Mouse (Mus musculus): ENCODE data around the gene Mmp17. TPM values are rescaled to one million over a fixed set of nuclear protein-coding genes. Genes with fewer than 3 reads are reported as not detected.
"Not testable (repeated sequence)": the region's sequence is repeated elsewhere in the genome, so short reads cannot be mapped to it uniquely, and the experiment has no call there.

Gene Mmp17
- polyA plus RNA-seq, 1 experiment from 2014 or later: 1.5 TPM

DNA sequence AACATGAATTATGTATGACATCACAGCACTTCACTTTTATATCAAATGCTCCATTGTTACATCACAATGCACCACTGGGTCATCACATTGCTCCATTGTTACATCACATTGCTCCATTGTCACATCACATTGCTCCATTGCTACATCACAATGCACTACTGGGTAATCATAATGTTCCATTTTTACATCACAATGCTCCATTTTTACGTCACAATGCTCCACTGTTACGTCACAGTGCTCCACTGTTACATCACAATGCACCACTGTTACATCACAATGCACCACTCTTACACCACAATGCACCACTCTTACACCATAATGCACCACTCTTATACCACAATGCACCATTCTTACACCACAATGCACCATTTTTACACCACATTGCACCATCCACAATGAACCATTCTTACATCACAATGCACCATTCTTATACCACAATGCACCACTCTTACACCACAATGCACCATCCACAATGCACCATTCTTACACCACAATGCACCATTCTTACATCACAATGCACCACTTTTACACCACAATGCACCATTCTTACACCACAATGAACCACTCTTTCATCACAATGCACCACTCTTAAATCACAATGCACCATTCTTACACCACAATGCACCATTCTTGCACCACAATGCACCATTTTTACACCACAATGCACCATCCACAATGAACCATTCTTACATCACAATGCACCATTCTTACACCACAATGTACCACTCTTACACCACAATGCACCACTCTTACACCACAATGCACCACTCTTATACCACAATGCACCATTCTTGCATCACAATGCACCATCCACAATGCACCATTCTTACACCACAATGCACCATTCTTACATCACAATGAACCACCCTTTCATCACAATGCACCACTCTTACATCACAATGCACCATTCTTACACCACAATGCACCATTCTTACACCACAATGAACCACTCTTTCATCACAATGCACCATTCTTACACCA lies 48.6 kb downstream of the Mmp17 start:
- H3K27ac ChIP-seq (replicated peaks; ENCODE audit: low read depth, low read length); ATAC-seq (replicated peaks; ENCODE audit: insufficient number of reproducible peaks, low FRiP score, low TSS enrichment, low read depth); H3K9ac ChIP-seq (replicated peaks; ENCODE audit: low read length); H3K27me3 ChIP-seq (ENCODE audit: control insufficient read depth, insufficient read depth, low read length); DNase-seq (ENCODE audit: low spot score); H3K36me3 ChIP-seq (replicated peaks; ENCODE audit: control insufficient read depth, insufficient read depth, low read depth, low read length); H3K4me1 ChIP-seq (ENCODE audit: control insufficient read depth, insufficient read depth, low read length); H3K9me3 ChIP-seq (replicated peaks; ENCODE audit: control insufficient read depth, low read length); H3K4me2 ChIP-seq (ENCODE audit: low read depth, low read length); H3K4me3 ChIP-seq (ENCODE audit: low read depth, low read length): not testable (repeated sequence)
- 83% methylated on average over 2 of the region's 2 CpGs for WGBS

DNA sequence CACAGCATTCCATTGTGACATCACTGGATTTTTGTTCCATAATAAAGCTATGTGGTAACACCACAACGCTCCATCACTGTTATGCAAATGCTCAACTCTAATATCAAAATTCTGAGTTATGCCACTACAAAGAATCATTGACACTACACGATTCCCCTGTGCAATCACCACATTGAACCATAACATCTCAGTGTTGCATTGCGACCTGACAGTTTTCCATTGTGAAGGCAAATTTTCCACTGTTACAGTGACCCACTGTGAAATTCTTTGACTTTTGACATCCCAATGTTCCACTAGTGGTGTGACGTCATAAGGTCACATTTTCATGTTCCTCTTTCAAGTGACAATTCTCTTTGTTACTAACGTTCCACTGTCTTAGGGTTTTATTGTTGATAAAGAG lies 66.9 kb downstream of the Mmp17 start:
- 93% methylated on average over 5 of the region's 5 CpGs for WGBS
- Histone ChIP-seq H3K9ac (replicated peaks; ENCODE audit: low read length) (no peak overlapping the region), H3K36me3 (replicated peaks; ENCODE audit: control insufficient read depth, insufficient read depth, low read depth, low read length) (no peaks in the 10 kb centered on the region), H3K27me3 (ENCODE audit: control insufficient read depth, insufficient read depth, low read length) (no peaks in the 10 kb centered on the region), H3K4me2 (ENCODE audit: low read depth, low read length) (no peak overlapping the region), H3K27ac (replicated peaks; ENCODE audit: low read depth, low read length) (no peak overlapping the region), H3K9me3 (replicated peaks; ENCODE audit: control insufficient read depth, low read length) (no peaks in the 10 kb centered on the region), H3K4me3 (ENCODE audit: low read depth, low read length) (no peak overlapping the region), H3K4me1 (ENCODE audit: control insufficient read depth, insufficient read depth, low read length) (no peaks in the 10 kb centered on the region)
- ATAC-seq (replicated peaks; ENCODE audit: insufficient number of reproducible peaks, low FRiP score, low TSS enrichment, low read depth): no peak
- DNase-seq (ENCODE audit: low spot score): no peak

DNA sequence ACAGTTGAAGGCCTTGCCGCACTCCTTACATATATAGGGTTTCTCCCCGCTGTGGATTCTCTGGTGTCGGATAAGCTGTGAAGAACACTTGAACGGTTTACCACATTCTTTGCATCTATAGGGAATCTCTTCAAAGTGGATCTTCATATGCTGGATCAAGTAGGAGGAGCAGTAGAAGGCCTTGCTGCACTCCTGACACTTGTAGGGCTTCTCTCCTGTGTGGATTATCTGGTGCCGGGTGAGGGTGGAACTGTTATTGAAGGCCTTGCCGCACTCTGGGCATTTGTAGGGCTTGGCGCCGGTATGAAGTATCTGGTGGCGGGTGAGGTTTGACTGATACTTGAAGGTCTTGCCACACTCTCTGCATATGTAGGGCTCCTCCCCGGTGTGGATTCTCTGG lies 73.0 kb downstream of the Mmp17 start:
- H3K4me2 ChIP-seq (ENCODE audit: low read depth, low read length): no peak overlapping the region
- 95% methylated on average over 10 of the region's 10 CpGs for WGBS
- no peak overlapping the region for H3K4me3 ChIP-seq (ENCODE audit: low read depth, low read length)
- no peaks in the 10 kb centered on the region for H3K4me1 ChIP-seq (ENCODE audit: control insufficient read depth, insufficient read depth, low read length)
- H3K36me3 ChIP-seq (replicated peaks; ENCODE audit: control insufficient read depth, insufficient read depth, low read depth, low read length): peaks cover 14% of the 10 kb centered on the region
- H3K27me3 ChIP-seq (ENCODE audit: control insufficient read depth, insufficient read depth, low read length): no peaks in the 10 kb centered on the region
- DNase-seq (ENCODE audit: low spot score) (no peak), ATAC-seq (replicated peaks; ENCODE audit: insufficient number of reproducible peaks, low FRiP score, low TSS enrichment, low read depth) (no peak)
- H3K9ac ChIP-seq (replicated peaks; ENCODE audit: low read length): no peak overlapping the region
- H3K9me3 ChIP-seq (replicated peaks; ENCODE audit: control insufficient read depth, low read length): no peaks in the 10 kb centered on the region
- H3K27ac ChIP-seq (replicated peaks; ENCODE audit: low read depth, low read length): no peak overlapping the region

DNA sequence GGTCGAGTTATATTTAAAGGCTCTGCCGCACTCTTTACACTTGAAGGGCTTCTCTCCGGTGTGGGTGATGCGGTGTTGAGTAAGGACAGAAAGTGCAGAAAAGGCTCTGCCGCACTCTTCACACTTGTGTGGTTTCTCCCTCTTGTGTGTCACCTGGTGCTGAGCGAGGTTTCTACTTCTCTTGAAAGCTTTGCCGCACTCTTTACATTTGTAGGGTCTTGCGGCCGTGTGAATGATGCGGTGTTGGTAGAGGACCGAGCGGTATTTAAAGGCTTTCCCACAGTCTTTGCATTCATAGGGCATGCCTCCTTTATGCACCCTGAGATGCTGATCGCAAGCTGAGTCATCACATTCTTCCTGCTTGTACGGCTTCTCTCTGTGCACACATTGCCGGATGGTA lies 74.0 kb downstream of the Mmp17 start:
- Histone ChIP-seq H3K4me3 (ENCODE audit: low read depth, low read length) (no peak overlapping the region), H3K9me3 (replicated peaks; ENCODE audit: control insufficient read depth, low read length) (no peaks in the 10 kb centered on the region), H3K9ac (replicated peaks; ENCODE audit: low read length) (no peak overlapping the region), H3K36me3 (replicated peaks; ENCODE audit: control insufficient read depth, insufficient read depth, low read depth, low read length) (peaks cover 14% of the 10 kb centered on the region), H3K27ac (replicated peaks; ENCODE audit: low read depth, low read length) (no peak overlapping the region), H3K27me3 (ENCODE audit: control insufficient read depth, insufficient read depth, low read length) (no peaks in the 10 kb centered on the region), H3K4me1 (ENCODE audit: control insufficient read depth, insufficient read depth, low read length) (no peaks in the 10 kb centered on the region), H3K4me2 (ENCODE audit: low read depth, low read length) (no peak overlapping the region)
- WGBS: 95% methylated on average over 15 of the region's 15 CpGs
- ATAC-seq (replicated peaks; ENCODE audit: insufficient number of reproducible peaks, low FRiP score, low TSS enrichment, low read depth) (no peak), DNase-seq (ENCODE audit: low spot score) (no peak)

Other genes starting within 250 kb of the Mmp17 start
- 47.7 and 48.1 TPM in 2 replicates for gene Sfswap, start 82.9 kb upstream of the Mmp17 start, polyA plus RNA-seq (2014; fragmentation: Nextera tagmentation; extraction: Ambion mirVana)
- 5.5 and 5.6 TPM in 2 replicates for gene Zfp11, start 85.9 kb downstream of the Mmp17 start, polyA plus RNA-seq (2014; fragmentation: Nextera tagmentation; extraction: Ambion mirVana)
- gene Sept14, start 124.3 kb downstream of the Mmp17 start, polyA plus RNA-seq (2014; fragmentation: Nextera tagmentation; extraction: Ambion mirVana): not detected in 2 replicates
- gene Mrps17, start 131.3 kb downstream of the Mmp17 start, polyA plus RNA-seq (2014; fragmentation: Nextera tagmentation; extraction: Ambion mirVana): 204 and 216 TPM in 2 replicates
- gene Nipsnap2, start 140.9 kb downstream of the Mmp17 start, polyA plus RNA-seq (2014; fragmentation: Nextera tagmentation; extraction: Ambion mirVana): 85.1 and 92.1 TPM in 2 replicates
- gene Psph, start 203.3 kb downstream of the Mmp17 start, polyA plus RNA-seq (2014; fragmentation: Nextera tagmentation; extraction: Ambion mirVana): 34.9 and 36.0 TPM in 2 replicates